ENCODE assay signal across 18 mouse cellular contexts in the genomic region with DNA sequence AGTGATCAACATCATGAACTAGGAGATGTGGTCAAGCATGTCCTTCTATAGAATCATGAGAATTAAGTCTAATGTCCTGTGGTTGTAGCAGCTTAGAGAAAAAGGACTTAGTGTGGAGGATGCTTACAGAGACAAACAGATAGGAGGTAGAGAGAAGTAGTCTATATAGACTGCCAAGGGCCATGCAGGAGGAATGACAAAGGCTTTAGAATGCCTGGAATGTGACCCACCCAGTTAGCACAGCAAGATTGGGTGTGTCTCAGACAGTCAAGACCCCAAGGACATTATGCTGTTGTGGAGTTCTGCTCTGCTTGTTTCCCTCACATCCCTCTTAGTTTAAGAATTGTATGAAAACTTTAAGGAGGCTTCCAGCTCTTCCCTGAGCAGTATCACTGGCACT.
"Had no signal": no experiment of that assay in that cellular context is flagged by ENCODE, and none has a peak within 500 bp of the region (broad histone marks: within the 10 kb centered on the region; RNA-seq: fewer than 3 reads in every experiment).

No protein-coding gene starts in this region.

- DNase-seq: kidney, adult 9 months; kidney, postnatal 14 days; kidney, postnatal 4 days; lung, adult 18-20 months; right cerebral cortex, adult 18-20 months; right cerebral cortex, postnatal 14 days; spleen, adult 18-20 months; thymus, postnatal 25 days had no signal

- H3K27me3 ChIP-seq: limb, embryonic 12.5 days; limb, embryonic 15.5 days; midbrain, embryonic 12.5 days; midbrain, embryonic 15.5 days; neural tube, embryonic 12.5 days; neural tube, embryonic 15.5 days; stomach, embryonic 15.5 days had no signal

- H3K36me3 ChIP-seq: limb, embryonic 12.5 days; limb, embryonic 15.5 days; midbrain, embryonic 12.5 days; midbrain, embryonic 15.5 days; neural tube, embryonic 12.5 days; neural tube, embryonic 15.5 days; stomach, embryonic 15.5 days had no signal

- H3K4me1 ChIP-seq: limb, embryonic 12.5 days; limb, embryonic 15.5 days; midbrain, embryonic 12.5 days; midbrain, embryonic 15.5 days; neural tube, embryonic 12.5 days; neural tube, embryonic 15.5 days; stomach, embryonic 15.5 days had no signal

- H3K27ac ChIP-seq: limb, embryonic 12.5 days; limb, embryonic 15.5 days; liver, embryonic 14.5 days; macrophage; midbrain, embryonic 12.5 days; midbrain, embryonic 15.5 days; neural tube, embryonic 12.5 days; neural tube, embryonic 15.5 days; stomach, embryonic 15.5 days had no signal

- H3K9me3 ChIP-seq: limb, embryonic 12.5 days; limb, embryonic 15.5 days; midbrain, embryonic 12.5 days; midbrain, embryonic 15.5 days; neural tube, embryonic 12.5 days; neural tube, embryonic 15.5 days; stomach, embryonic 15.5 days had no signal

- H3K9ac ChIP-seq: limb, embryonic 12.5 days; limb, embryonic 15.5 days; liver, embryonic 14.5 days; midbrain, embryonic 12.5 days; midbrain, embryonic 15.5 days; neural tube, embryonic 12.5 days; neural tube, embryonic 15.5 days; stomach, embryonic 15.5 days had no signal

- H3K4me2 ChIP-seq: limb, embryonic 12.5 days; limb, embryonic 15.5 days; liver, embryonic 11.5 days; midbrain, embryonic 12.5 days; midbrain, embryonic 15.5 days; neural tube, embryonic 12.5 days; neural tube, embryonic 15.5 days; stomach, embryonic 15.5 days had no signal

- H3K4me3 ChIP-seq: limb, embryonic 12.5 days; limb, embryonic 15.5 days; midbrain, embryonic 12.5 days; midbrain, embryonic 15.5 days; neural tube, embryonic 12.5 days; neural tube, embryonic 15.5 days; stomach, embryonic 15.5 days had no signal
